Mouse (Mus musculus): ENCODE data around the gene Vsig10. TPM values are rescaled to one million over a fixed set of nuclear protein-coding genes. Genes with fewer than 3 reads are reported as not detected.

The Vsig10 gene
- polyA plus RNA-seq, 1 experiment from 2014 or later = 5.4 TPM

DNA sequence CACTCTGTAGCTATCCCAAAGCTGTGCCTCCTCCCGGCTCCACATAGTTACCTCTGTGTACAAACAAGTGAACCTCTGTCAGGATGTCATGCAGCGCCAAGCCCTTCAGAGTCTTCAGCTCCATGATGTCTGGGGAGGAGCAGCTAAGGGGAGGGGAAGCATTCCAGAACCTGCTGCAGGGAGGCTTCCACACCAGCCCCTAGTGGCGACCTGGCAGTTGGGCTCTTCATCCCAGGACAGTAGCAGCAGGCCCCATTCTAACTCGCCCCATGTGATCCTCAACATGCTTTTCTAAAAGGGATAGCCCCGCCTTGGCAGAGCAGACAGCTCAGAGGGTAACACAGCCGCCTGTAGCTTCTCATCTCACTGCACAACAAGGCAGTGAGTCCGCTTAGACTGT, 62.9 kb downstream of the Vsig10 start:
- H3K36me3 ChIP-seq = peaks cover 92% of the 10 kb centered on the region

DNA sequence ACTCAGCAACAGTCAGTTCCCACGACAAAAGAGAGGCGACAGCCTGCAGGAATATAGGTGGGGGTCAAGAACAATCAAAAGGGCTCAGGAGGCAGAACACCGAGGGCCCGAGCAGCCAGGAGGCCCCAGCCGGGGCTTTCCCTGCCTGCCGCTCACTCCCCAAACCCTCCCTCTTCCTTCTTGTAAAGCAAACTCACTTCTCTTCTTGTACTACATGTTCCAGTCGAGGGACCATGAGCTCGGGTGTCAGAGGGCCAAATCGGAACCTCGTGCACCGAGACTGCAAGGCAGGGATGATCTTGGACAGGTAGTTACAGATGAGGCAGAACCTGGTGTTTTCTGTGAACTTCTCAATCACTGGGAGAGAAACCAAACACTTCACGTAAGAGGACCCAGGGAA, 64.3 kb downstream of the Vsig10 start:
- Histone ChIP-seq H3K27me3 (ENCODE audit: insufficient read depth, poor library complexity, severe bottlenecking) (no peaks in the 10 kb centered on the region), H3K9me3 (no peaks in the 10 kb centered on the region), H3K27ac (no peak overlapping the region), H3K4me3 (no peak overlapping the region), H3K4me1 (peaks cover 42% of the 10 kb centered on the region), H3K36me3 (peaks cover 79% of the 10 kb centered on the region)
- WGBS = 85% methylated on average over 12 of the region's 12 CpGs
- DNase-seq (ENCODE audit: low spot score) = no peak

More for the DNA sequence above, 62.9 kb downstream of the Vsig10 start:
- Histone ChIP-seq H3K27me3 (ENCODE audit: insufficient read depth, poor library complexity, severe bottlenecking) (no peaks in the 10 kb centered on the region), H3K4me1 (peaks cover 32% of the 10 kb centered on the region), H3K27ac (peak overlapping the region; percentile 23; the same call in 1 of the 2 replicates), H3K4me3 (no peak overlapping the region), H3K9me3 (no peaks in the 10 kb centered on the region)
- peak; percentile 80 for DNase-seq (ENCODE audit: low spot score)
- 57% methylated on average over 7 of the region's 7 CpGs for WGBS

DNA sequence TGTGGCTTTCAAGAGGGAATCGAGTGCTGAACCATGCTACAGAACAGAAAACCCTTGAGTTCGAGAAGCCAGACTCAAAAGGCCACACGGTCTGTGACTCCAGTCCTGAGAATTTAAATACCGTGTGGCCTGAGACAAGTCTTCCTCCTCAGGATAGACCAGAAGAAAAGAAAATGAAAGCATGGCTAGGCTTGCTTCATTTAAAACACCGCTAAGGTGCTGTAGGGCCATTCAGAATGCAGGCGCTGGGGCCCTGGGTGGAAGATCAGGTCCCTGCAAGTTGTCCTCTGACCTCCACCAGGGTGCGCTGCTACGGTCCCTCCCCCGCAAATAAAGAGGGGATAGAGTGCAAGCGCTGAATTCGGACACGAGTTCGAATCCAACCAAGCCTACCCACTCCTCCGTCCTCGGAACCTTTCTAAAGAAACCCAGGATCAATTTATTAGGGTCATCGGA, 69.4 kb downstream of the Vsig10 start:
- WGBS = 14% methylated on average over 16 of the region's 16 CpGs
- Histone ChIP-seq H3K9me3 (peaks cover 7% of the 10 kb centered on the region; the same call in 1 of the 2 replicates), H3K27me3 (ENCODE audit: insufficient read depth, poor library complexity, severe bottlenecking) (no peaks in the 10 kb centered on the region), H3K36me3 (peaks cover 30% of the 10 kb centered on the region), H3K27ac (peak overlapping the region; percentile 96), H3K4me1 (peaks cover 23% of the 10 kb centered on the region), H3K4me3 (peak overlapping the region; percentile 94)
- DNase-seq (ENCODE audit: low spot score) = peak; percentile 82

DNA sequence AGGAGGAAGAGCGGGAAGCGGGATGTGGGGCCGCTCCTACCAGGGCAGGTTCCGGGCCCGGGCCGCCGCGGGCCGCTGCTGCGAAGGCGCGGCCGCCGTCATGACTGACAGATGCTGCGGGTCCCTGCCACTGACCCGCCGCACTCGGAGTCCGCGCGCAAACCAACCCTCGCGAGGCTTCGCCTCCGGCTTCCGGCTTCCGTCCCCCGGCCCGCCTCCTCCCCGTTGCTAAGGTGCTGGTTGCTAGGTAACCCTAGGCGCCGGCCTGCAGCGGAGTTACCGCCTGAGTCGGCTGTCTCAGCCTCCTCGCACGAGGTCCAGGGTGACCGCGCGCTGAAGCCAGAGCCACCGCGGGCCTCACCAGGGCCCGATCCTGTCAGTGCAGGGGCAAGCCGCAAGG, 70.0 kb downstream of the Vsig10 start, which contains the start of gene Rfc5:
Rfc5 (minus strand) TSS at position 171 of the 400 bp plus-strand sequence.
- Histone ChIP-seq H3K4me3 (peak within 1 kb of the TSS; percentile 94), H3K27ac (peak within 1 kb of the TSS; percentile 96), H3K36me3 (peaks cover 25% of the 10 kb centered on the region), H3K27me3 (ENCODE audit: insufficient read depth, poor library complexity, severe bottlenecking) (no peaks in the 10 kb centered on the region), H3K9me3 (peaks cover 7% of the 10 kb centered on the region; the same call in 1 of the 2 replicates), H3K4me1 (peaks cover 22% of the 10 kb centered on the region)
- under 1% methylated on average over 44 of the region's 44 CpGs for WGBS
- DNase-seq (ENCODE audit: low spot score) = peak; percentile 97

DNA sequence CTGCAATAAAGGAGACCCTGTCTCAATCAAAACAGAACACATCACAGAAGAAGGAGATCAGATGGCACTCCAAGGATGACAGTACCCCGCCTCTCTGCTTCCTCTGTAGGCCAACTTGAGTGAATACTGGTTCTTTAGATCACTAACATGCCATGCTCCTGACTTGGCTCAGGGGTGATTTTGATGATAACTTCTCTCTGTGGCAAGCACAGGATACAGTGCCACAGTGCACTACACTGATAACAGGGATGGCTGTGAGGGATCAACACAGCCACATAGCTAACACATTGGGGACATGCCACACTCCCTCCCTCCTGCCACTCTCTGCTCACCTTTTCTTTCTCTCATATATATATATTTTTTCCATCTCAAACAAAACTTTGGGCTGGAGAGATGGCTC, 72.0 kb downstream of the Vsig10 start:
- H3K4me1 ChIP-seq = peaks cover 18% of the 10 kb centered on the region
- H3K9me3 ChIP-seq = peaks cover 7% of the 10 kb centered on the region; the same call in 1 of the 2 replicates
- no peak overlapping the region for H3K27ac ChIP-seq
- H3K27me3 ChIP-seq (ENCODE audit: insufficient read depth, poor library complexity, severe bottlenecking) = no peaks in the 10 kb centered on the region
- H3K4me3 ChIP-seq = no peak overlapping the region
- no peak for DNase-seq (ENCODE audit: low spot score)
- H3K36me3 ChIP-seq = peaks cover 5% of the 10 kb centered on the region; the same call in 1 of the 2 replicates
- 81% methylated on average over 1 of the region's 1 CpGs for WGBS

DNA sequence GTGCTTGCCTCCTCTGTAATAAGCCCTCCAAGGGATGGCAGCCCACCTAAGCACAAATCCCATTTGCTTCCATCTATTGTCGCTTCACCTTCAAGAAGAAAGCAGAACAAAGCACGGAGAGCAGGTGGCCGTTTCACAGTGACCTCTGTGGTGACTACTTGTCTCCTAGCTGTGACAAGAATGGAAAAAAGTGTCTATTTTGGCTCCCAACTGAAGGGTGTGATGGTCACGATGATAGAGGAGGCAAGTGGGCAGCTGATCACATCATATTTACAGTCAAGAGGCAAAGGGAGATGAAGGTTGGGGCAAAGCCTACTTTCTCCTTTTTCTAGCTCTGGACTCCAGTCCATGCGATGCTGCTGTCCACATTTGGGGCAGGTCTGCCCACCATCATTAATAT, 77.0 kb downstream of the Vsig10 start:
- H3K9me3 ChIP-seq = peaks cover 7% of the 10 kb centered on the region; the same call in 1 of the 2 replicates
- no peak overlapping the region for H3K4me3 ChIP-seq
- no peaks in the 10 kb centered on the region for H3K4me1 ChIP-seq
- WGBS = 83% methylated on average over 5 of the region's 5 CpGs
- no peak for DNase-seq (ENCODE audit: low spot score)
- H3K27ac ChIP-seq = no peak overlapping the region
- no peaks in the 10 kb centered on the region for H3K27me3 ChIP-seq (ENCODE audit: insufficient read depth, poor library complexity, severe bottlenecking)
- H3K36me3 ChIP-seq = no peaks in the 10 kb centered on the region

DNA sequence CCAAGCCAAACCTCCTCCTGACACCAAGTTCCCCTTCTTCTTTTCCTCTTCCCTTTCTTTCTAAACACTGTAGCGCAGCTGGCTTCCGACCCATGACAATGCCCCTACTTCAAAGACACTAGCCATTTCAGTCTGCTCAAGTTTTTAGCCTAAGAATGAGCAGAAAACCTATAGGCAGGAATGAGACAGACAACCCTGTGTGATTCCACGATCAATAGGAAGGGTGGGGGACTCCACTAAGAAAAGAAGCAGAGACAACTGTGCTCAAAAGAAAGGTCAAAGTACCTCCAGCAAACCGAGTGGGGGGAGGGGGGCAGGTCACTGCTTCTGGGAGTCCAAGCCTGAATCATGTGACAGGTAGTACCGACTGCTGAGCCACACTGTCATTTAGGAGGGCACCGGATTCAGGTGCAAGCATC, 77.7 kb downstream of the Vsig10 start:
- peaks cover 7% of the 10 kb centered on the region; the same call in 1 of the 2 replicates for H3K9me3 ChIP-seq
- H3K27me3 ChIP-seq (ENCODE audit: insufficient read depth, poor library complexity, severe bottlenecking) = no peaks in the 10 kb centered on the region
- H3K27ac ChIP-seq = no peak overlapping the region
- no peak overlapping the region for H3K4me3 ChIP-seq
- WGBS = 72% methylated on average over 6 of the region's 6 CpGs
- H3K4me1 ChIP-seq = no peaks in the 10 kb centered on the region
- no peaks in the 10 kb centered on the region for H3K36me3 ChIP-seq
- DNase-seq (ENCODE audit: low spot score) = no peak

DNA sequence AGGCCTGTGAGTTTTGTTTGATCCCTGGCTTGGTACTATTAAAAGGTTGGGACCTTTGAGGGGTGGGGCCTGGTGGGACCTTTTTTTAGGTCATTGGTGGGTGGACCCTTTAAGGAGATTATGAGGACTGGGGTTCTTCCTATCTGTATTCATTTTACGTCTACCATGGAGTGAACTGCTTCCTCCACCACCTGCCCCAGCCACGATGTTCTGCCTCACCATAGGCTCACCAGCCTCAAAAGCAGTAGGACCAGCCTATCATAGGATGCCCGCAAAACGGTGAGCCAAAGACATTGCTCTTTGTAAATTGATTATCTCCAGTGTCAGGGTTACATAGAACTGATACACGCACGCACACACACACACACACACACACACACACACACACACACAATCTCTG, 78.5 kb downstream of the Vsig10 start:
- H3K27ac ChIP-seq = no peak overlapping the region
- no peaks in the 10 kb centered on the region for H3K4me1 ChIP-seq
- 85% methylated on average over 6 of the region's 6 CpGs for WGBS
- DNase-seq (ENCODE audit: low spot score) = no peak
- H3K4me3 ChIP-seq = no peak overlapping the region
- no peaks in the 10 kb centered on the region for H3K36me3 ChIP-seq
- no peaks in the 10 kb centered on the region for H3K27me3 ChIP-seq (ENCODE audit: insufficient read depth, poor library complexity, severe bottlenecking)
- peaks cover 5% of the 10 kb centered on the region; the same call in 1 of the 2 replicates for H3K9me3 ChIP-seq

DNA sequence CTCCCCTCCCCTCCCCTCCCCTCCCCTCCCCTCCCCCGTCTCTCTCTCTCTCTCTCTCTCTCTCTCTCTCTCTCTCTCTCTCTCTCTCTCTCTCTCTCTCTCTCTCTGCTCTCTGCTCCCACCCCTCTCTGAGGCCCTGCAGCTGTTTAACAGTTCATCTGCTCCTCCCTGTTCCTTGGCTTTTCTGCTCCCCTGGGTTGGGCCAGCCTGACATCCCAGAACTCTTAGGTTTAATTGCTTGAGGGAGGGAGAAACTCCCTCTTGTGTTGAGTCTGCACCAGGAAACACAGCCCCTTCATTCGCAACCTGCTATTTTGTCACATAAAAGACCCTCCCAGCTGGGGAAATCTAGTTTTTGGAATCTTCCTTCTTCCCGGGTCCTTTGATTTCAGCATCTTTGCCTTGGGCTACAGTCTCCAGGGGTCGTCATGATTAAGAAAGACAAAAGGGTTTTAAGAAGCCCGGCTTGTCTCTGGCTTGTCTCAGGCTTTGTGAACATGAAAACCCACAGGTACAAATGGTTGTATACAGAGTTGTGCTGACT, 79.2 kb downstream of the Vsig10 start:
- 50% methylated on average over 4 of the region's 5 CpGs for WGBS
- H3K27me3 ChIP-seq (ENCODE audit: insufficient read depth, poor library complexity, severe bottlenecking) = no peaks in the 10 kb centered on the region
- no peak overlapping the region for H3K4me3 ChIP-seq

DNA sequence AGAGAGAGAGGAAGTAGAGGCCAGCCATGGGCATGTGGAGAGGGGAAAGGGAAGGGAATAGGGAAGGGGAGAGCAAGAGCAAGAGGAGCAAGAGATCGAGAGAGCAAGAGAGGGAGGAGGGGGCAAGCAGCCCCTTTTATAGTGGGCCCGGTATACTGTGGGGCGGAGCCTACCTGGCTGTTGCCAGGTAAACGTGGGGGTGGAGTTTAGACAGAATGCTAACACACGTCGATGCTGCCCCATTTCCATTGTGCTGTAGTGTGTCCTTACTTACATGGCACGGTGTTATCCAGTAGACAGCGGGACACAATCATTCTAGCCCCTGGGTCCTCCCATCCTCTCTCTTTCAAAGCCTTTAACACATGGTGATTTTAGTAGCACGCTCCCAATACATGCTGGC, 80.4 kb downstream of the Vsig10 start:
- H3K4me1 ChIP-seq = no peaks in the 10 kb centered on the region
- DNase-seq (ENCODE audit: low spot score) = no peak
- no peaks in the 10 kb centered on the region for H3K27me3 ChIP-seq (ENCODE audit: insufficient read depth, poor library complexity, severe bottlenecking)
- 78% methylated on average over 9 of the region's 9 CpGs for WGBS
- no peak overlapping the region for H3K4me3 ChIP-seq
- no peaks in the 10 kb centered on the region for H3K36me3 ChIP-seq
- H3K9me3 ChIP-seq = no peaks in the 10 kb centered on the region
- no peak overlapping the region for H3K27ac ChIP-seq

More for the DNA sequence above, 79.2 kb downstream of the Vsig10 start:
- no peaks in the 10 kb centered on the region for H3K4me1 ChIP-seq
- no peaks in the 10 kb centered on the region for H3K36me3 ChIP-seq
- no peak for DNase-seq (ENCODE audit: low spot score)
- no peak overlapping the region for H3K27ac ChIP-seq
- no peaks in the 10 kb centered on the region for H3K9me3 ChIP-seq

DNA sequence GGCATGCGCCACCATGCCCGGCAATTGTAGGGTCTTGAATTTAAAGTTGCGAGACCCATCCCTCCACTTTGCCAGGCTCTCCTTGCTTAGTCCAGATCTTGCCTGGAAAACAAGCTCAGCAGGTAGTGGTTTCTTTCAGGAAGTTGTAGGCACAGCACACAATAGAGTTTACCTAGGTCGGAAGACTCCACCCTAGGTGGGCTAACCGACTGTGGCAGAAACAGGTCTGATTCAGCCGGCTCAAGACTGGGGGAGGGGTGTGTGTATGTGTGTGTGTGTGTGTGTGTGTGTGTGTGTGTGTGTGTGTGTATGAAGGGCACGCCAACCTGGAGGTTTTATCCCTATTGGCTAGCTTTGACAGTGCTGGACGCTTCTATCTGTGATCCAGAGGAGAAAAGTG, 84.7 kb downstream of the Vsig10 start:
- WGBS = 84% methylated on average over 8 of the region's 8 CpGs

More for the DNA sequence above, 84.7 kb downstream of the Vsig10 start:
- DNase-seq (ENCODE audit: low spot score) = no peak
- Histone ChIP-seq H3K9me3 (no peaks in the 10 kb centered on the region), H3K36me3 (no peaks in the 10 kb centered on the region), H3K4me1 (no peaks in the 10 kb centered on the region), H3K4me3 (no peak overlapping the region), H3K27me3 (ENCODE audit: insufficient read depth, poor library complexity, severe bottlenecking) (no peaks in the 10 kb centered on the region), H3K27ac (no peak overlapping the region)

Measured in heart, embryonic 10.5 days (tissue).